Mouse (Mus musculus): ENCODE measurements around the gene Amd2. TPM values are rescaled to one million over a fixed set of nuclear protein-coding genes. Genes with fewer than 3 reads are reported as not detected.

The Amd2 gene
- 1.1 and 1.2 TPM in 2 replicates for polyA plus RNA-seq (2015; fragmentation: Nextera tagmentation; extraction: Ambion mirVana)

DNA sequence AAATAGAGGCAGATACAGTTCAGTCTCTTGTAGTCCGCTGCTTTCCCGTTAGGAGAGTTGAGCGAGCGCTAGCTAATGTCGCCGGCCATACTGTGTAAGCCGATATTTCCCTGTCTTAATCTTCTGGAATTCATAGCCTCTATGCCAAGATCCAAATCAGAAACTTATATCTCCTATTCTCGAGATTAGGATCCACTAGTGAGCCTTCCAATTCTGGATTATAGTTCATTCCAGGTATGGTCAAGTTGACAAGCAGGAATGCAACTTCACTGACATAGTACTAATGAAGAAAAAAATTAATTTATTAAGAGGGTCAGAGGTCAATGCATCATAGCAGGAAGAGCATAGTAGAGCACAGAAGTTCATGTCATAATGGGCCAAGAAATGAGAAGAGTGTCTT lies at the start of gene Amd2:
Gene Amd2 (minus strand): TSS at position 101 of the 400 bp plus-strand sequence.
- Histone ChIP-seq H3K4me3 (ENCODE audit: low read depth, low read length) (no peak within 1 kb of the TSS), H3K27ac (ENCODE audit: low read length) (no peak within 1 kb of the TSS), H3K27me3 (ENCODE audit: control insufficient read depth, insufficient read depth, low read depth, low read length) (no peaks in the 10 kb centered on the region), H3K9ac (ENCODE audit: low read depth, low read length) (no peak within 1 kb of the TSS), H3K9me3 (replicated peaks; ENCODE audit: control insufficient read depth, low read length, poor library complexity, severe bottlenecking) (no peaks in the 10 kb centered on the region), H3K36me3 (ENCODE audit: control insufficient read depth, insufficient read depth, low read length) (no peaks in the 10 kb centered on the region), H3K4me2 (ENCODE audit: low read length) (no peak within 1 kb of the TSS), H3K4me1 (ENCODE audit: control insufficient read depth, insufficient read depth, low read length) (no peaks in the 10 kb centered on the region)
- WGBS = 92% methylated on average over 7 of the region's 8 CpGs
- no peak for ATAC-seq

DNA sequence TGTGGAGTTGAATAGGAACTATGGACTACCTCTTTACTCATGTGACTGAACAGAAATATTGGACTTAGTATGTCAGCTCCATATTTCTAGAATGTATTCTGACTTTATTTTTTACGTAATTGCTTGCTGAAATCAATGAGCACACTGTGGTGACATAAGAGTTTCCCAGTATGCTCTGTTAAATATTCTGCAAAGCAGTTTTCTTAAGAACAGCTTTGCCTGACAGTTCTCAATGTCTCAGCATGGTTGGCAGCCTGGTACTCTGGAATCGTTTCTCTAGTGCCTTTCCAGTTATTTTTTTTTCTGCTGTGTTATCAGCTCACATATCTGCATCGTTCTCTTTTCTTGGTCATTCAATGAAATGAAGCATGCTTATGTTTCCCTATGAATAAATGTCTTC lies 49.6 kb upstream of the Amd2 start:
- 77% methylated on average over 3 of the region's 3 CpGs for WGBS
- ATAC-seq = no peak
- Histone ChIP-seq H3K4me2 (ENCODE audit: low read length) (no peak overlapping the region), H3K9ac (ENCODE audit: low read depth, low read length) (no peak overlapping the region), H3K4me1 (ENCODE audit: control insufficient read depth, insufficient read depth, low read length) (no peaks in the 10 kb centered on the region), H3K27me3 (ENCODE audit: control insufficient read depth, insufficient read depth, low read depth, low read length) (no peaks in the 10 kb centered on the region), H3K9me3 (replicated peaks; ENCODE audit: control insufficient read depth, low read length, poor library complexity, severe bottlenecking) (no peaks in the 10 kb centered on the region), H3K4me3 (ENCODE audit: low read depth, low read length) (no peak overlapping the region), H3K27ac (ENCODE audit: low read length) (no peak overlapping the region), H3K36me3 (ENCODE audit: control insufficient read depth, insufficient read depth, low read length) (no peaks in the 10 kb centered on the region)

DNA sequence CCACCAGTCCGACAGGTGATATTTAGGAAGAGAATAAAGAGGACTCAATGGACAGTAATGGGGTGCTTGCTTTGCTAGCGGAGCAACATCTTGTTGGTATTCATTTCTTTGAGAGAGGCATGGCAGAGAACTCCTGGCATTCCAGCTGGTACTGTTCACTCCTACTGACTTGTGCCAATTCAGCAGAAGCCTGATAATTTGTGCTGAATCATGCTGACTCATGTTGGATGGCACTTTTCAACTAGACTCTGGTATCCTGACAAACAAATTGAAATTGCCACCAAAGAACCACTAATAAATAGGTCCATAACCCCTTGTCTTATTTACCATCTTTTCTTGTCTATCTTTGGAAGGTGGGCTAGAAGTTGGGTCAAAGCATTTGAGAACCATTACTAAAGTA lies 25.9 kb upstream of the Amd2 start:
- no peak overlapping the region for H3K9ac ChIP-seq (ENCODE audit: low read depth, low read length)
- 91% methylated on average over 2 of the region's 2 CpGs for WGBS
- no peaks in the 10 kb centered on the region for H3K27me3 ChIP-seq (ENCODE audit: control insufficient read depth, insufficient read depth, low read depth, low read length)
- no peak for ATAC-seq
- no peaks in the 10 kb centered on the region for H3K4me1 ChIP-seq (ENCODE audit: control insufficient read depth, insufficient read depth, low read length)
- no peak overlapping the region for H3K4me3 ChIP-seq (ENCODE audit: low read depth, low read length)
- no peaks in the 10 kb centered on the region for H3K36me3 ChIP-seq (ENCODE audit: control insufficient read depth, insufficient read depth, low read length)
- no peak overlapping the region for H3K4me2 ChIP-seq (ENCODE audit: low read length)
- H3K27ac ChIP-seq (ENCODE audit: low read length) = no peak overlapping the region
- H3K9me3 ChIP-seq (replicated peaks; ENCODE audit: control insufficient read depth, low read length, poor library complexity, severe bottlenecking) = no peaks in the 10 kb centered on the region

DNA sequence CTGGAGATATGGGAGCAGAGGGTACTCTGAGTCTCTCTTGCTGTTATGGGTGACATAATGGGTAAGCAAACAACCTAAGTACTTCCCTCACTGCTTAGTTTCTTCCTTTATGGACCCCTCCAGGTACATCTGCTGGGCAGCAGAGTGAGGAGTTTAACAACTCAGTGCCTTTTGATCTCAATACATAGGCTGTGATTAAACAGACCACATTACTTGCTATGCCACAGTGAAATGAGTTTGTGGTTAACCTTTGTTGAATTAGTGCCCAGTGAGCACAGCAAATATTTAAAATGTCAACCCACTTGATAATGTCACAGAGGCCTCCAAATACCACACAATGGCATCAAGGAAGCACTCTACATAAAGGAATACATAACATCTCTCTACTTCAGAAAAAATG lies 2.6 kb upstream of the Amd2 start:
- Histone ChIP-seq H3K9ac (ENCODE audit: low read depth, low read length) (no peak overlapping the region), H3K9me3 (replicated peaks; ENCODE audit: control insufficient read depth, low read length, poor library complexity, severe bottlenecking) (no peaks in the 10 kb centered on the region), H3K4me1 (ENCODE audit: control insufficient read depth, insufficient read depth, low read length) (no peaks in the 10 kb centered on the region), H3K36me3 (ENCODE audit: control insufficient read depth, insufficient read depth, low read length) (no peaks in the 10 kb centered on the region), H3K27ac (ENCODE audit: low read length) (no peak overlapping the region), H3K27me3 (ENCODE audit: control insufficient read depth, insufficient read depth, low read depth, low read length) (no peaks in the 10 kb centered on the region), H3K4me2 (ENCODE audit: low read length) (no peak overlapping the region), H3K4me3 (ENCODE audit: low read depth, low read length) (no peak overlapping the region)
- no peak for ATAC-seq
